Mouse (Mus musculus) cerebellum, postnatal 25 days (tissue): ENCODE results near the gene Rac1.
"Not testable (repeated sequence)": the region's sequence is repeated elsewhere in the genome, so short reads cannot be mapped to it uniquely, and the experiment has no call there.

Experiments
- DNase-seq, 2 experiments: peaks; one replicate each; pipeline ENCODE4 v3.0.0; 2021; ENCODE audit warnings: mixed read lengths in 2 of 2

Gene Rac1

DNA sequence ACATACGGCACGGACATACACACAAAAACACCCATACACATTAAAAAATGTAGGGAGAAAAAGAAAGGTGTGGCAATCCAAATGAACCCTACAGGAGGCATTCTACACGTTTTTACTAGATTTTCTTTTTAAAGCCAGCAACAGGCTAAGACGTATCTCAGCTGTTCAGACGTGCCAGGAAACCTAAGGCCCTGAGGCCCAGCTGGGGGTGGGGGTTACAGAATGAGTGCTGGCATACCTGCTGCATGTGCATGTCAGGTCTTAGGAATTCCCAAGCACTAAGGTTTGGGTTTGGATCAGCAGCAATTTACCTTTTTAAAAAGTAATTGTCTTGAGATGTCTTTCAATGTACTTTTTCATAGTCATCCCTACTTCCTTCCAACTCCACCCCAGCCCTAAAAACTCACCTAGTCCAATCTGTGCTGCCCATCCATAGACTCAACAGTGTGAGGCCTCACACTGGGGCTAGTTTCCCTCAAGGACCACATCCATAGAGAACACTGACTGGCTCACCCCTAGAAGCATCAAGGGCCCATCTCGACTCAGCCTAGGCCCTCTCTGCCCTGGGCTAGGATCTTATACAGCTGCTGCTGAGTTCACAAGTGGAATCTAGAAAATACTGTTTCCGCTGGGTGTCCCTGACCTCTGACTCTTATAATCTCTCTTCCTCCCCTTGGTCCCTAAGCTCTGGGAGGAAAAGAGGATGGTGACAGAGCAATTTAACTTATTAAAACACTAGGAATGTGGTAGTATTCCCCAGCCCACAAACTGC lies 2.2 kb downstream of the Rac1 start:
- DNase-seq: no peak

DNA sequence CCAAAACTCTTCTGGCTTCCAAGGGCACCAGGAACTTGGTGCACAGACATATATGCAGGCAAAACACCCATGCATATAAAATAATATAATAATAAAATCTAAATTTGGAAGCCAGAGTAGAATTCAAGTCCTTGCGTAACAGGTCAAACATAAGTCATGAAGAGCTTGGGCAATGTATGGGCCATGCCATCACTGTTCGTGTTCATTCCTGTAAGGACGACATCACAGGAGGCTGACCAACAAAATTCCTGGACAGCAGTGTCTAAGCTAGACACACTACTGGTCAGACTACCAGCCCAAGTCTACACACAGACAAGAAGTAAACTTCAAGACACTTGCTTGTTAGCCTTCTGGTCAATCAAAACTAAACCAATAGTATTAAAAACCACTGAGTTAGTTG lies 5.0 kb downstream of the Rac1 start:
- DNase-seq: no peak

DNA sequence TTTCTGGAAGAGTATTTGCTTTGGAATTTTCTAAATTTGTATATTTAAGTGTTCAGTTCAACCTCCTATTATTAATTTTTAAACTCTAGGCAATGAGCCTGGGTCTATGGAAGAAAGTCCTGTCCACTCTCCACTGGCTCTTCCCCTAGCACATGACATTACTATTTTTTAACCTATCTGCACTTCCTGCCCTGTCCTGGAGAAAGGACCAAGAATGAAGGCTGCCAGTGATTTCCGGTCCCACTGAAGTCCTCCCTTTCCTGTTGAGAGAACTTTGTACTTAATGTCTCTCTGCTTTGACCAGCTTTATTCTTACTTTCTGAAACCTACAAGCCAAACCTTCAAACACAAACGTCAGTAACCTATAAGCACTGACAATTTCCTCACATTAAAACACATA lies 7.4 kb downstream of the Rac1 start:
- no peak for DNase-seq

DNA sequence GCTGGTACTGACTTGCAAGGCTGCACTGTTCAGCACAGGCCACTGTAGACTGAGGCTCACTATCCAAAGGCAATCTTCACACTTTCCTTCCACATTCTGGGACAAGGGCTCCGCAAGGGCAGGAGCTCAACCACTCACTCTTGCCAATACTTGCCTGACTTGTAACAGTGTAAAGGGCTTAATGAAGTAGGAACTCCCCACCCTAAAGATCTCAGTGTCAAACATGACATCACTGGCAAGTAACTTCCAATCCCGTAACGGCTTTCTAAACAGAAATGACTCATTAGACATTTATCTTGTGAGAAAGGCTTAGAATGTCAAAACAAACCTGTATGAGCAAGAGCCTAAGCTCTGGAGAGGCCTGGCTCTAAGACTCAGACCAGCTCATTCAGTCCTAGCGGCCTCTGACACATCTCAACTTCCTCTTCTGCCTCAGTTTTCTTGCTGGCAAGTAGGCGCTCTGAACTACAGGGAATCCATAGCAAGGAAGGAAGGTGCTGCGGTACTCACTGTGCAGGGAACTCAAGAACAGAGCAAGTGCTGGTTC lies 9.7 kb downstream of the Rac1 start:
- no peak for DNase-seq

DNA sequence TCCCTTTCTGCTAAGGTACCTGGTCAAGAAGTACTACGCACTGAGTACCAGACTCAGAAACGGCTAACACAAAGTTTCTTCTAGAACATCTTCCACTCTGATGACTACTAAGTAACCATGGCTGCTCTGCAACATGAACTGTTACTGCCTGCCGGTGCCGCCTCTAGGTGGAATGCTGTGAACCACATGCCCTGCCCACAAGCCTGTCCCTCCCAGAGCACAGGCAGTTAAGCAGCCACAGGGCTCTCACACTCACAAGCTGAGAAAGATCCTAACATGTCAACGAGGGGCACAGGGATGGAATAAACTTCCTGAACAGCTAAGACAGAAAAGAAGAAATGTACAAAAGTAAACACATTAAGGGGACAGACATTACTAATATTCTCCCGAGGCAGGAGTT lies 10.4 kb downstream of the Rac1 start:
- no peak for DNase-seq

DNA sequence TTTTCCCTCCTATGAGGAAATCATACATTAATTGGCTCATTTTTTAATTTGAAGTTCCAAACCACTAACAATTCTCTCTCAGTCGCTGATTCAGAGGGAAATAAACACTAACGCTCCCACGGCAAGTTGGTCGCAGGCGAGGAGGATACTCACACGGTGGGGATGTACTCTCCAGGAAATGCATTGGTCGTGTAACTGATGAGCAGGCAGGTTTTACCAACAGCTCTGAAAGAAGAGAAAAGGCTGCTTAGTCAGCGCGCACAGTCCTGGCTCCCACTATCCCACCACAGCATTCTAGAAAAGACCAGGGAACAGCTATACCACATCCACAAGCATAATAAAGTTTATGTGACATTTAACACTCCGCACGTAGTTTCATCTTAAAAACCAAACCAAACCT lies 10.8 kb downstream of the Rac1 start:
- no peak for DNase-seq

DNA sequence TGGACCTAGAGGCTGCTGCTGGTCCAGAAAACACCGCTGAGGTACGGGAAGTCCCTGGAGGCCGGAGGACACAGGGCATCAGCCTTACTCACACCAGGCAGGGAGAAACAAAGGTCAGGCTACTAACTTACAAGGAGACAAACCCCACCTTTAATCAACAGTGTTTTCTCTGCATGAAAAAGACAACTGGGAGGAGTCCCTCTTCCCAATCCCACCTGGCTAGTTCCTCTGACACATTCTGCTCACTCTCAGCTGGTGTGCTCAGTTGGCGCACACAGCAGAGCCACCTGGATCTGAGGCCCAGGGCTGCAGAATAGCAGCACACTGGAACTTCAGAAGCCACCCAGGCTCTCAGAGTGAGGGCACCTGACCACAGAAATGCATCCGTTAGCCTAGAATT lies 13.0 kb downstream of the Rac1 start:
- DNase-seq: no peak

DNA sequence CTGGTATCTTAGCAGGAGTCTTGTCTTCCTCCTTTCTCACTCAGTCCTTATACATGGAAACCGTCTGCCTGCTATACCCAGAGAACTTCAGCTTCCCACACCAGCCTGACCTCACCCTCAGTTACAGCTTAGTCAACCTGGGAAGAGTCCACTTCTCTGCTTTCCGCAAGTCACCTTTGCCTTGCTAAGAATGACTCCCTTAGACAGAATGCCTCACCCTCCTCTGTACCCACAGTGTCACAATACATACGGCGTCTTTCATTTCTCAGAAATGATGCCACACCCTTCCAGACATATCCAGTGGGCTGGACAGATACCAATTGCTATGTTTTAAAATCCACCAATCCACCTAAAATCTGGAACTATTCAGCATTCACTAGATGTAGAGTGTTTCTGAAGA lies 15.5 kb downstream of the Rac1 start:
- no peak for DNase-seq

DNA sequence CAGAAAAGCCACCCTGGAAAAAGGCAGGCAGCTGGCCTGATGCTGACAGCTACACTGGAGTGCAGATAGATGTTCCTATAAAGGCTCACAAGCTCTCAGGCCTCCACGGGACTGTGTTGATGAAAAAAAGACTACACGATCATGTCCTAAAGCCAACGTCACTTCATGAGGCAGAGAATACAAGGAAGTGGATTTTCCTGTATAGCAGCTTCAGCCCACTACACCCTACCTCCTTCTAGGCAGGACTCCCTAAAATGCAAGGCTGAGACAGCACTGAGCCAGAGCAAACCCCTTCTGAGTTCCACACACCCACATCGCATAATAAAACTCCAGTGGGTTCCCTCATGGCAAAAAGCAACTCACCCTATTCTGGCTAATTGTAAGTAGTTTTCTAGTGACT lies 16.3 kb downstream of the Rac1 start:
- no peak for DNase-seq

DNA sequence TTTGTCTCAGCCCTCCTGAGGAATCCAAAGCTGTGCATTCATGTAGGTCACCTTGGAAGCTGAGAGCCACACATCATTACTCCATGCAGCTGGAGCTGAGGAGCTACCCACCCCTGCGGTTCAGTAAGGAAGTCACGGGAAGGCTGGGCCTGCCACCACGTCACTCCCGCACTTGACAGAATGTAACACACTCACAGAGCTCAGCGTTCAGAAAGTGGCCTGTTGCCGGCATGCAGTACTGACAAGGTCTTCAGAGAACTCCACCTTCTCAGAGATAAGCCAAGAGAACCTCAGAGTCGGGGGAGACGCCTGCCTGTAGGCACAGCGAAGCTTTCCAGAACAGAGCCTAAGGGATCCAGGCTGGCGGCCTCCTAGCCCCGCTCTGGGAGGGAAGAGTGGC lies 18.1 kb downstream of the Rac1 start:
- no peak for DNase-seq

DNA sequence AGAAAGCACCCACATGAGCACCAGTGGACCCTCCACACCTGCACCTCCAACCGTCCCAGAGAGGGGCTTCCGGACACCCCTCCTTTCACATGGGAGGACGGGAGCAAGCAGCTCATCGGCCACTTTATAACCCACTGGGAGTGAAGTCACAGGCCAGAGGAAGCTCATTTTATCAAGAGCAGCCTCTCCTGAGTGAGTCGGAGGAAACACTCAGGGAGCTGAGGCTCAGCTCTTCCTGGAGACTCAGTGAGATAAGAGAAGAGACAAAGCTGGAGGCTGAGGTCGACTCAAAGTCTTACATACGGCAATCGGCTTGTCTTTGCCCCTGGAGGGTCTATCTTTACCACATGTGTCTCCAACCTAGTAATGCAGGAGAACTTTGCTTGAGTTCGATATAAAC lies 18.5 kb downstream of the Rac1 start:
- DNase-seq: no peak

DNA sequence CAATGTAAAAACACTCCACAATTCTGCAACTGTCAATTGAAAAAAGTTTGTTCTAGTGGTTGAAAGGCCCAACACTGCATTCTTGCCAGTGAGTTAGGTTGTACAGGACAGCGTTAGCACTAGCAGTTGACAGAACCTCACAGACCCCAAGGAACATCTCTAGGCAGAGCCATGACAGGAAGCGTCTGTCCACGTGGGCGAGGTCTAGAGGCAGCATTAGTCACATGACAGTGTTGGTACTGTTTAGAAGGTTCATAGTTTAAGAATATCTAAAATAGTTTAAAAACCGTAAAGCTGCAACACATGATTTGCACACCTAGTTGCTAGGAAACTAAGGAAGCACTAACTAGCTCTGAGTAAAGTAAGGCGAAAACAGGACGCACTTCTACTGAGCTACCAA lies 22.3 kb downstream of the Rac1 start:
- DNase-seq: no peak

DNA sequence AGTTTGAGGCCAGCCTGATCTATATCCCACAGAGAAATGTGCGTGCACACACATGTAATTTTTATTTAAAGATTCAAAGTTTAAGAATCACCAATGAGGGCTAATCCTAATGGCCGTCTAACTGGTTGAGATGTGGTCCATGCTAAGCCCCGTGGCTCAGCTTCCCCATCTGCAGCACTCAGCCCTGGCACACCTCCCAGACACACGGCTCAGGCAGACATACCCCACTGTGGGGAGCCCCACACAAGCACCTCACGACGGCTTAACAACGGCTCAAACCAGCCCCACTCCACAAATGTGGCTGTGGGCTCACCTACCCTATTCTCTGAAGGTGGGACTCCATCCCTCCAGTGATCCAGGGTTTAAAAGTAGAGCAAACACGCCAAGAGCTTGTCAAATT lies 22.8 kb downstream of the Rac1 start:
- peak in 1 of 2 experiments; percentile 47 for DNase-seq

DNA sequence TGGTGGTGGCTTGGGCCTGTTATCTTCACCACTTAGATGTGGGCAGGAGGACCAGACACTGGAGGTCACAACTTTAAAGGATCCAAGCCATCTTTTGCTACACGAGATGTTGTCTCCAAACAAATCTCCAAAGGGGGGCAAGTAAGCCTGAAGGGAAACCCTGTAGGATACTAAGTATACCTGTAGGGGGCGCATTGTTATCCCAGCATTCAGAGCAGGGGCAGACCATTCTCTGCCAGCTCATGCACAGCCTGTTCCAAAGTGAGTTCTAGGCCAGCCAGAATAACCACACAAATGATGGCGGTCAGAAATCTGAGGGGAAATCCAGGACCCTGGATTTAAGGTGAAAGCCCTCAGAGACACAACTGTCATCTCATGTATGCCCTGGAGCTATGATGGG lies 23.4 kb downstream of the Rac1 start:
- DNase-seq: no peak

DNA sequence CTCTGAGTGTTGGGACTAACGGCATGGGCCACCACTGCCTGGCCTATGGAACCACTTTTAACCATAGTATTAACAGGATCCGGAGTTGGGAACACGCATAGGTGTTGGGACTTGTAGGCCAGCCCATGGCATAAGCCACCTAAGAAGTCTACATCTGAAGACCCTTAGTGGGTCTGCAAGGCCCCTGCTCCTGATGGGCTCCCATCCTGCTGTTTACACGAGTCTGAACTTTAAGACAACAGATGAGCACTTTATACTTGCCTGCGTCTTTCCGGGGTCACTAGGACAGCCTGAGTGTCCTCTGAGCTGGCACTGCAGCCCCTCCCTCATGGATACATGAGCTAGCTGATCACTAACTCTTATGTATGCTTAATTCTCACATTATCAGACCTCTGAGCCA lies 24.1 kb downstream of the Rac1 start:
- no peak for DNase-seq

DNA sequence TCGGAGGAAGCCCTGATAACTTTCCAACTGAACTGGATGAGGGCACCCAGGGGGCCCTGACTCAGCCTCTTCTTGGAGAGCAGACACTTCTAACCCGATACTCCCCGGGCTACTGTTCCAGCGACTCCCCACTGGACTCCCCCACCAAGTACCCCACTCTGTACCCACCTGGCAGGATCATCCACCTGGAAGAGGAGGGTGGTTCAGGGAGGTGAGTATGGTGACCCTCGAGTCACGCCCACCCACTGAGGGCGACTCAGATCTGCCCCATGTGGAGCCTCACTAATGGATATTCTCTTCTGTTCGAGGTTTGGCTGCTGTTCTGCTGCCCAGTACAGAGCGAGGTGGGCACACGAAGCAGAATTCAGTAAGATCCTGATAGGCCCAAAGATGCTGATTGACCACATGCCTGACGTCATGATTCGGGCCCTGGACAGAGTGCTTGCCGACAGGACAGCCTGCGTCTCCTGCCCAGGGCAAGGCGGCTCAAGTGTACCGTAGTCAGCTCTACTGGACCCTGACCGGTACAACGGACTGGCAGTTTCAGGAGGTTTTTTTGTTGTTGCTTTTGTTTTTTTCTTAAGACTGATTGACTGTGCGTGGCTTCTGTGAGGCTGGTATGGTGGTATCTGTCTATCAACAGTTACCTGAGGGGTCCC lies 24.8 kb downstream of the Rac1 start:
- DNase-seq: no peak

DNA sequence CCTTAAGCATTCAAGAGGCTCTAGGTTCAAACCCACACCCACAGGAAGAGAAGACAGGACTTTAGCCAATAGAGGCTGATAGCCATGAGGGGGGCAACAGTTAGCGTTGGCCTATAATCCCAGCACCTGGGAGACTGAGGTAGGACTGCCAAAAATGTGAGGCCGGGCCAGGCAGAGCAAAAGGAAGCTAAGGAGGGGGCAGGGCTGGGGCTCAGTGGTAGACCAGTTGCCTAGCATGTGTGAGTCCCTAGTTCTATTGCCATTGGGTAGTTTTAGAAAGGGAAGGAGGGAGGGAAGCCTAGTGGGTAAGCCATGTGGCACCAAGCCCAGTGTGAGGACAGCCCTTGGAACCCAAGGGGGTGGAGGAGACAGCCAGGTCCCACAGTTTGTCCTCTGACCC lies 26.2 kb downstream of the Rac1 start:
- DNase-seq: peak in 1 of 2 experiments; percentile 36

DNA sequence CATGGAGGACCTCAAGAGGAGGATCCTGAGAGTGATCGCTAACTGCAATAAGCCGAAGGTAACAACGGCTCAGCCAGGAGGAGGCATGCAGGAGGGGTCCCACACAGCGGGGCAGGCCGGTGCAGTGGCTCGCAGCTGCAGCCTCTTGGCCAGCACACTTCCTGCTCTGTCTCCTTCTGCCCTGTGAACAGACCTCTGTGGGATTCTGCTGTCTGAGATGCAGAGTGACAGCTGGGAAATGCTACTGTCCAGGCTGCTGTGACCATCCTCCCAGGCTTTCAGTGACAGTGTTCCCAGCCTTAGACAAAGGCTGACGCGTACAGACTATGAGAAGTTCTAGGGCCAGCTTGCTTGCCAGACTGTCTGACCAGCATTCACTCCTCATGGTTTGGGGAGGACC lies 26.7 kb downstream of the Rac1 start:
- DNase-seq: no peak

DNA sequence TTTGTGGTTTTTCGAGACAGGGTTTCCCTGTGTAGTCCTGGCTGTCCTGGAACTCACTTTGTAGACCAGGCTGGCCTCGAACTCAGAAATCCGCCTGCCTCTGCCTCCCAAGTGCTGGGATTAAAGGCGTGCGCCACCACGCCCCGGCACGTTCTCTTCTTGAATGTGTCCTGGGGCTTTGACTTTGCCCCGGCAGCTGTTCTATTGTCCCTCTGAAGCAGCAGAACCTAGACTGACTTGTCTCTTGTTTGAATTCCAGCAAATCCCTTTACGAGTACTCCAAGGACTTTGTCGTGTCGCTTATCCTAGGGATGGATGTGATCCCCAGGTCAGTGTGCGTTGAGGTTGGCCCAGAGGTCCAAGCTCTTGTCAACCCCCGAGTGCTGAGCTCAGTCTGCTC lies 27.1 kb downstream of the Rac1 start:
- DNase-seq: not testable (repeated sequence)

DNA sequence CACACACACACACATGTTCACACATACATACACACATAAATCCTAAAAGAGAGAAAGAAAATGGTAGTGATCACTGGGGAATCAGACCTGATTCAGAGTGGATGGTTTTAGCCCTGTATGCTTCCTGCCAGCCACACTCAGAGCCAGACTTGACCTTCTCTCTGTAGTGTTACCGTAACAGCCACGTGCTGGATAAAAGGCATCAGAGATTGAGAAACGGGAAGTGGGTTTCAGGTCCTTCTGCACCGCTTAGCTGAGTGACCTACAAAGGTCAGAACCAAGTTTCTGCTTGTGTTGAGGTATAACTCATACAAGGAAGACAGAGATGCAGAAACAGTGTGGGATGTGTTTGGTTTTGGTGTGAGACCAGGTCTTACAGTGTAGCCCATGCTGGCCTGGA lies 28.1 kb downstream of the Rac1 start:
- no peak for DNase-seq

DNA sequence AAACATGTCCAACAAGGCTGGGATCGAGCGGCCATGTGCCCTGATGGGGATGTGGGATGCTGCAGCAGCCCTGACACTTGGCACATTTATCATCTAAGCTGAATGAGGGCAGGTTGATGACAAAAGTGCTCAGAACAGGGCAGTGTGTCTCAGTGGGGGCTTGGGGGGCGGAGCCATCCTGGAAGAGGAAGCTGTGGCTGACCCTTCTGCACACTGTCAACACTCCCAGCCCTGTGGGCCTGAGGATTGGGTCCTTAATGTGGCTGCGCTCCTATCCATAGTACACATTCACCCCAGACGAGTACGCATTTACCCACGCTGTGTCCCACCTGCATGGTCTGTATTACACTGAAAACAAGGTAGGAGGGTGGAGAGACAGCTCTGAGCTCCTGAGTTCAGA lies 28.6 kb downstream of the Rac1 start:
- no peak for DNase-seq

DNA sequence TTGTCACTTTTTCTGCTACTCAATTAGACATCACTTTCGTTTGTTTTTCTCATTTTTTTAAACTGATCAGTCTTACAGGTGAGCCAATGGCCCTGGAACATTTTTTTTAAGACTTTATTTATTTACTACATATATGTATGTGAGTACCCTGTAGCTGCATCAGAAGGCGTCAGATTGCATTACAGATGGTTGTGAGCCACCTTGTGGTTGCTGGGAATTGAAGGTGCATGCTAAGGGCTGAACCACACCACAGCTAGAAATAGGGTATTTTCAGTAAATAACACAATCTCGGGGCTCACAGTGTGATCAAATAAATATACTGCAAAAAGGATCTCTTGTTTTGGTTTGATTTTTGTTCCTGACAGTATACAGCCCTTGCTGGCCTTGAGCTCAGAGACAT lies 30.4 kb downstream of the Rac1 start:
- no peak for DNase-seq

DNA sequence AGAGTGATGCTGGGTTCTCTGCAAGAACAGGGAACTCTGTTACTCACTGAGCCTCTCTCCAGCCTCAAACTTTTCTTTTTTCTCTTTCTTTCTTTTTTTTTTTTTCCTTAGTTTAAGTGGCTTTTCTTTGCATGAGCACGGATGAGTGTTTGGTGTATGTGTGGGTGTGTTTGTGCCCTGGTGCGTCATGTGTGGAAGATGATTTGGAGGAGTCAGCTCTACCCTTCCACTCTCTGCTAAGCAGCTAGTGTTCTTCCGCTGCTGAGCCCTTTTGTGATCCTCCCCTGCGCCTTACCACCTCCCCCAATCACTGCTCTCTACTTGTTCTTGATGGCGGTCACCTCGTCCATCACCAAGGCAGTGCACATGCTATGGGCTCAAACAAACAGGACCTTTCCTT lies 32.1 kb downstream of the Rac1 start:
- DNase-seq: no peak

DNA sequence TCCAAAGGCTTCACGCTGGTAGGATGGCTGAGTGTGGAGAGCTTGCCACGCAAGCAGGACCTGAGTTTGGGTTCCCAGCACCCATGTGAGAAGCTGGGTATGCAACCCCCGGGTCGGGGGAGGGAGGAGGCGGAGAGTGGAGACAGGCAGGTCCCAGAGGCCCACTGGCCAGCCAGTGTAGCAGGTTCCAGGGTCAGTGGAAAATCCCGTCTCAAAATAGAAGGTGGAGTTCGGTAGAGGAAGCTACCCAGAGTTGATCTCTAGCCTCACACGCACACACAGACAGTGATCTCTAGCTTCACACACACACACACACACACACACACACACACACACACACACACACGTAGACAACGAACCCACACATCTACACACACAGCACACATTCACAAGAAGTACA lies 34.7 kb downstream of the Rac1 start:
- no peak for DNase-seq

DNA sequence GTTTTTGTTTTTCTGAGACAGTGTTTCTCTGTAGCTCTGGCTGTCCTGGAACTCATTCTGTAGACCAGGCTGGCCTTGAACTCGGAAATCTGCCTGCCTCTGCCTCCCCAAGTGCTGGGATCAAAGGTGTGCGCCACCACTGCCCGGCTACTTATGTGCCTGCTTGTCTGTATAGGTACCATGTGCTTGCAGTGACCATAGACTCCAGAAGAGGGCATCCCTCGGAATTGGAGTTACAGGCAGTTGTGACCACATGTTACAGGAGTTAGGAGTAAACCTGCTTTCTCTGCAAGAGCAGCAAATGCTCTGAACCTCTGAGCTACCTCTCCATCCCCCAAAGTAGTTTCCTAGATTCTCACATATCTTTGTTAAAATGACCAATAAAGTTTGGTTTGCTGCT lies 36.1 kb downstream of the Rac1 start:
- DNase-seq: no peak
